Mouse (Mus musculus) megakaryocyte-erythroid progenitor cell, adult 5-6 weeks (primary cell): ENCODE measurements at regions not wholly inside any gene's neighbourhood (a gene's known extent, or its start where the extent isn't known, plus 50 kb on each side); places are given as distances from the start of the nearest gene placed in this dataset.
"Not testable (repeated sequence)": the region's sequence is repeated elsewhere in the genome, so short reads cannot be mapped to it uniquely, and the experiment has no call there.

ENCODE experiments used
- ATAC-seq: replicated peaks from 2 replicates; pipeline ENCODE4 v1.8.0; 2016; ENCODE audit warnings: mild to moderate bottlenecking, inconsistent platforms; ENCODE audit not compliant: severe bottlenecking, poor library complexity, low FRiP score, low TSS enrichment

GRCm38 (mm10) chr6:100402716-100403115 is 115.4 kb upstream of the Rybp start:
- ATAC-seq: no peak

- no peak for ATAC-seq
Measured at GRCm38 (mm10) chr6:100401728-100402127, 114.4 kb upstream of the Rybp start.

GRCm38 (mm10) chr6:100399387-100399786 is 112.1 kb upstream of the Rybp start:
- not testable (repeated sequence) for ATAC-seq

- ATAC-seq: no peak
Measured at GRCm38 (mm10) chr6:100396311-100397200, 109.3 kb upstream of the Rybp start.

- ATAC-seq: no peak
Measured at GRCm38 (mm10) chr6:100390258-100390910, 103.1 kb upstream of the Rybp start.

- ATAC-seq: no peak
Measured at GRCm38 (mm10) chr6:100387042-100387441, 99.8 kb upstream of the Rybp start.

- no peak for ATAC-seq
Measured at GRCm38 (mm10) chr6:100385640-100386039, 98.4 kb upstream of the Rybp start.

- ATAC-seq: no peak
Measured at GRCm38 (mm10) chr6:100381046-100381445, 93.8 kb upstream of the Rybp start.

GRCm38 (mm10) chr6:100380536-100380935 is 93.3 kb upstream of the Rybp start:
- ATAC-seq: no peak

- no peak for ATAC-seq
Measured at GRCm38 (mm10) chr6:100379792-100380191, 92.5 kb upstream of the Rybp start.

- no peak for ATAC-seq
Measured at GRCm38 (mm10) chr6:100378533-100378874, 91.2 kb upstream of the Rybp start.

GRCm38 (mm10) chr6:100377828-100378532 is 90.7 kb upstream of the Rybp start:
- ATAC-seq: no peak

- no peak for ATAC-seq
Measured at GRCm38 (mm10) chr6:100376656-100377055, 89.4 kb upstream of the Rybp start.

- no peak for ATAC-seq
Measured at GRCm38 (mm10) chr6:100370828-100371227, 83.5 kb upstream of the Rybp start.

- ATAC-seq: no peak
Measured at GRCm38 (mm10) chr6:100370358-100370757, 83.1 kb upstream of the Rybp start.

GRCm38 (mm10) chr6:100366231-100366630 is 78.9 kb upstream of the Rybp start:
- peak; percentile 22 for ATAC-seq

- peak; percentile 51 for ATAC-seq
Measured at GRCm38 (mm10) chr6:100365791-100366190, 78.5 kb upstream of the Rybp start.

- ATAC-seq: no peak
Measured at GRCm38 (mm10) chr6:100363683-100364082, 76.4 kb upstream of the Rybp start.

GRCm38 (mm10) chr6:100356617-100357399 is 69.5 kb upstream of the Rybp start:
- no peak for ATAC-seq

GRCm38 (mm10) chr6:100355858-100356257 is 68.6 kb upstream of the Rybp start:
- no peak for ATAC-seq
